Mouse (Mus musculus): ENCODE measurements around the gene Themis3.

GRCm38 (mm10) chr17:66586741-66587140 is 7.7 kb downstream of the Themis3 start:
- TF ChIP-seq CTCF (IDR thresholded peaks at IDR 0.05; ENCODE audit: insufficient read depth, low read length), result no peak
- no peak for TF ChIP-seq POLR2A (IDR thresholded peaks at IDR 0.05; ENCODE audit: borderline replicate concordance, extremely low read depth, low read depth, low read length)

All from lung, adult 2 months (tissue).